Mouse (Mus musculus): ENCODE data around the gene Pcyt1a.
A peak's percentile ranks its signal among the peaks of the same experiment; 100 is the strongest.
"Not testable (repeated sequence)": the region's sequence is repeated elsewhere in the genome, so short reads cannot be mapped to it uniquely, and the experiment has no call there.

Pcyt1a gene

GRCm38 (mm10) chr16:32433138-32433537 lies 2.4 kb downstream of the Pcyt1a start:
- DNase-seq (ENCODE audit: low spot score in 2 of 2): no peak

- peak; percentile 36 to 67 for DNase-seq (ENCODE audit: low spot score in 2 of 2)
These were observed 3.3 kb downstream of the Pcyt1a start for GRCm38 (mm10) chr16:32434066-32434465.

GRCm38 (mm10) chr16:32434691-32435090 lies 4.0 kb downstream of the Pcyt1a start:
- no peak for DNase-seq (ENCODE audit: low spot score in 2 of 2)

GRCm38 (mm10) chr16:32436657-32437056 lies 5.9 kb downstream of the Pcyt1a start:
- DNase-seq (ENCODE audit: low spot score in 2 of 2): no peak

GRCm38 (mm10) chr16:32437266-32437665 lies 6.5 kb downstream of the Pcyt1a start:
- no peak for DNase-seq (ENCODE audit: low spot score in 2 of 2)

GRCm38 (mm10) chr16:32441432-32441831 lies 10.7 kb downstream of the Pcyt1a start:
- no peak for DNase-seq (ENCODE audit: low spot score in 2 of 2)

GRCm38 (mm10) chr16:32444615-32445014 lies 13.9 kb downstream of the Pcyt1a start:
- DNase-seq (ENCODE audit: low spot score in 2 of 2): not testable (repeated sequence)

GRCm38 (mm10) chr16:32445558-32445957 lies 14.8 kb downstream of the Pcyt1a start:
- no peak for DNase-seq (ENCODE audit: low spot score in 2 of 2)

- DNase-seq (ENCODE audit: low spot score in 2 of 2): no peak
These were observed 15.9 kb downstream of the Pcyt1a start for GRCm38 (mm10) chr16:32446563-32447138.

GRCm38 (mm10) chr16:32449665-32450064 lies 18.9 kb downstream of the Pcyt1a start:
- DNase-seq (ENCODE audit: low spot score in 2 of 2): peak in 1 of 2 experiments; percentile 42

- no peak for DNase-seq (ENCODE audit: low spot score in 2 of 2)
These were observed 19.4 kb downstream of the Pcyt1a start for GRCm38 (mm10) chr16:32450133-32450532.

- no peak for DNase-seq (ENCODE audit: low spot score in 2 of 2)
These were observed 22.4 kb downstream of the Pcyt1a start for GRCm38 (mm10) chr16:32453102-32453501.

GRCm38 (mm10) chr16:32454646-32455045 lies 23.9 kb downstream of the Pcyt1a start:
- DNase-seq (ENCODE audit: low spot score in 2 of 2): no peak

- DNase-seq (ENCODE audit: low spot score in 2 of 2): no peak
These were observed 25.4 kb downstream of the Pcyt1a start for GRCm38 (mm10) chr16:32456086-32456485.

GRCm38 (mm10) chr16:32456761-32457160 lies 26.0 kb downstream of the Pcyt1a start:
- DNase-seq (ENCODE audit: low spot score in 2 of 2): no peak

- peak; percentile 70 to 79 for DNase-seq (ENCODE audit: low spot score in 2 of 2)
These were observed 27.1 kb downstream of the Pcyt1a start for GRCm38 (mm10) chr16:32457589-32458386.

- no peak for DNase-seq (ENCODE audit: low spot score in 2 of 2)
These were observed 29.8 kb downstream of the Pcyt1a start for GRCm38 (mm10) chr16:32460518-32460917.

- DNase-seq (ENCODE audit: low spot score in 2 of 2): no peak
These were observed 31.0 kb downstream of the Pcyt1a start for GRCm38 (mm10) chr16:32461713-32462112.

GRCm38 (mm10) chr16:32462950-32463349 lies 32.2 kb downstream of the Pcyt1a start:
- no peak for DNase-seq (ENCODE audit: low spot score in 2 of 2)

- DNase-seq (ENCODE audit: low spot score in 2 of 2): no peak
These were observed 32.7 kb downstream of the Pcyt1a start for GRCm38 (mm10) chr16:32463426-32463825.

GRCm38 (mm10) chr16:32464908-32465307 lies 34.2 kb downstream of the Pcyt1a start:
- DNase-seq (ENCODE audit: low spot score in 2 of 2): no peak

- no peak for DNase-seq (ENCODE audit: low spot score in 2 of 2)
These were observed 37.8 kb downstream of the Pcyt1a start for GRCm38 (mm10) chr16:32468488-32468887.

- DNase-seq (ENCODE audit: low spot score in 2 of 2): no peak
These were observed 38.8 kb downstream of the Pcyt1a start for GRCm38 (mm10) chr16:32469404-32470105.

Measured in spleen, postnatal 4 days (tissue).